Mouse (Mus musculus) spleen, adult 10 weeks (tissue): ENCODE data around the gene Ppfibp1. TPM values are rescaled to one million over a fixed set of nuclear protein-coding genes. Genes with fewer than 3 reads are reported as not detected.

ENCODE experiments used
- polyA plus RNA-seq: library from polyadenylated mRNA; stranded (reverse); fragments of 350-450 nt; fragmentation: Illumina TruSeq; extraction: RNeasy Lipid Tissue Mini Kit (QIAGEN cat#74804); gene quantifications from one replicate; pipeline ENCODE4 v1.2.3, GENCODE M21; 2015; ENCODE audit warnings: low replicate concordance; ENCODE audit not compliant: insufficient read depth

The Ppfibp1 gene
- polyA plus RNA-seq: 36.4 TPM

GRCm38 (mm10) chr6:146887958-146888659 lies at the start of gene Ppfibp1:
Ppfibp1 (plus strand) TSS chr6:146888487.

GRCm38 (mm10) chr6:146850050-146850449 lies 38.2 kb upstream of the Ppfibp1 start, which contains the start of gene Smco2:
Smco2 (plus strand) TSS chr6:146850104.

GRCm38 (mm10) chr6:146954258-146954657 lies 66.0 kb downstream of the Ppfibp1 start, which contains the start of gene 1700034J05Rik:
1700034J05Rik (minus strand) TSS chr6:146954422.

GRCm38 (mm10) chr6:147032303-147032925 lies 144.1 kb downstream of the Ppfibp1 start, which contains the start of gene Rep15:
Rep15 (plus strand) TSS chr6:147032584.

GRCm38 (mm10) chr6:147042291-147043290 lies 154.3 kb downstream of the Ppfibp1 start, which contains the start of gene Mrps35:
Mrps35 (plus strand) TSS chr6:147042764.

Other genes starting within 250 kb of the Ppfibp1 start
- 76.5 TPM for gene Med21, start 245.9 kb upstream of the Ppfibp1 start, polyA plus RNA-seq
- 19.0 TPM for gene Tm7sf3, start 245.7 kb upstream of the Ppfibp1 start, polyA plus RNA-seq
- 12.0 TPM for gene Stk38l, start 163.5 kb upstream of the Ppfibp1 start, polyA plus RNA-seq
- 2.6 TPM for gene Arntl2, start 92.4 kb upstream of the Ppfibp1 start, polyA plus RNA-seq
- not detected for gene Smco2, start 38.4 kb upstream of the Ppfibp1 start, polyA plus RNA-seq
- not detected for gene 1700034J05Rik, start 65.9 kb downstream of the Ppfibp1 start, polyA plus RNA-seq
- 0.37 TPM for gene Rep15, start 144.1 kb downstream of the Ppfibp1 start, polyA plus RNA-seq
- 42.5 TPM for gene Mrps35, start 154.3 kb downstream of the Ppfibp1 start, polyA plus RNA-seq
- 0.36 TPM for gene Mansc4, start 198.5 kb downstream of the Ppfibp1 start, polyA plus RNA-seq
- 20.3 TPM for gene Klhl42, start 202.9 kb downstream of the Ppfibp1 start, polyA plus RNA-seq